ENCODE assay signal across 7 mouse cellular contexts in the genomic region with DNA sequence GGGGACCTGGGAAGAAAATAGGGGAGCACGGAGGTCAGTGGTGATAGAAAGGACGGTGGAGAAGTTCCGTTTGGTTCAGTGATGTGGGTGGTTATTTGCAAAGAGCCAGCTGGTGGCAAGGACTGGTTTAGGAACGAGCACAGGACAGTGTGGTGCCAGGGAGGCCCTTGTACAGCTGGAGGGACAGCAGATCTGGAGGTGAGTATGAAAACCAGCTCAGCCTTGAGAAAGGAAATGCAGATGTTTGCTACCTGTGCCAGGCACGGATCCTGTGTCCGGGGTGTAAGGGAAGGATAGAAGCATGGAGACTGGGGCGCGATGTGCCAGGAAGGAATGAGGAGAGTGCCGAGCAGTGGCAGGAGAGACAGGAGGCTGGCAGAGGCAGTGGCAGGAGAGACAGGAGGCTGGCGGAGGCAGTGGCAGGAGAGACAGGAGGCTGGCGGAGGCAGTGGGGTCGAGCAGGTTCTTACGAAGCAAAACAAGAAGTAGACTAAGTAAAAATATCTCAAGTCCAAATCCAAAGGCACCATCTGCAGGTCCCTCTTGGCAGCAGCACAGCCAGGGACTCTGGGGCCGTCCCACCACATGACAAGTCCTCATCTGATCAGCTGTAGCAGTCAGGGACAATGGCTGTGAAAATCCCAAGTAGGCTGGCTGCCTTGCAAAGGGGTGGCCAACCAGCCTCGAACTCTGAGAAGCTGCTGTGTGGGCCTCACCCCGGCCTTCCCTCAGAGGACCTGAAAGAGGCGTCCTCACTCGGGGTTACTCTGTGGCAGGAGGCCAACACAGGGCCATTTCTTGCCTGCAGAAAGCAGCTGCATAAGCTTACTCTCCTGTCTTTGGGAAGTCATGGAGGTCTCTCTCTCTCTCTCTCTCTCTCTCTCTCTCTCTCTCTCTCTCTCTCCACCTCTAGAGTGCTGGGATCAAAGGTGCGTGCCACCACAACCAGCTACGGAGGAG. TPM values are rescaled to one million over a fixed set of nuclear protein-coding genes. Genes with fewer than 3 reads are reported as not detected.
DNase-seq lines count a peak whose midpoint lies in the region; ATAC-seq and TF ChIP-seq lines count a peak whose summit lies in the region.

No protein-coding gene starts in this region.

- H3K9me3 ChIP-seq in lung, embryonic 16.5 days (ENCODE audit: control insufficient read depth, low read length) = no peaks in the 10 kb centered on the region
- H3K9me3 ChIP-seq in limb, embryonic 14.5 days (ENCODE audit: control insufficient read depth, low read length) = no peaks in the 10 kb centered on the region

- H3K4me2 ChIP-seq in lung, embryonic 16.5 days (ENCODE audit: low read depth, low read length) = peak overlapping the region; percentile 64
- H3K4me2 ChIP-seq in limb, embryonic 14.5 days (replicated peaks; ENCODE audit: low read depth, low read length, severe bottlenecking) = peak overlapping the region; percentile 58

- ATAC-seq in lung, embryonic 16.5 days (ENCODE audit: low read depth) = no peak
- no peak for ATAC-seq in limb, embryonic 14.5 days (ENCODE audit: low FRiP score, low read depth)

- H3K4me3 ChIP-seq in lung, embryonic 16.5 days (ENCODE audit: low read length) = peak overlapping the region; percentile 49; the same call in 1 of the 2 replicates
- peak overlapping the region; percentile 21; the same call in 1 of the 2 replicates for H3K4me3 ChIP-seq in embryonic fibroblast, embryonic 13.5 days (ENCODE audit: insufficient read depth, low read length)
- peak overlapping the region; percentile 39 for H3K4me3 ChIP-seq in limb, embryonic 14.5 days (replicated peaks; ENCODE audit: low read length)
- H3K4me3 ChIP-seq in olfactory bulb, adult 2 months (ENCODE audit: insufficient read depth, low read depth, low read length) = peak overlapping the region; percentile 2; the same call in 1 of the 2 replicates

- H3K9ac ChIP-seq in lung, embryonic 16.5 days (ENCODE audit: low read length) = peak overlapping the region; percentile 64
- H3K9ac ChIP-seq in limb, embryonic 14.5 days (ENCODE audit: low read depth, low read length, severe bottlenecking) = peak overlapping the region; percentile 59

- no peak for DNase-seq in lung, postnatal 36 days
- no peak for DNase-seq in limb, embryonic 14.5 days (ENCODE audit: low spot score)
- DNase-seq in urinary bladder, adult 2 months (ENCODE audit: low spot score) = no peak
- no peak for DNase-seq in layer of hippocampus, postnatal 25 days (ENCODE audit: extremely low spot score in 1 of 2, low spot score in 1 of 2)

- TF ChIP-seq POLR2A in embryonic fibroblast, embryonic 13.5 days (IDR thresholded peaks at IDR 0.05; ENCODE audit: low read depth, low read length) = no peak
- no peak for TF ChIP-seq POLR2A in limb, embryonic 14.5 days (IDR thresholded peaks at IDR 0.05; ENCODE audit: borderline replicate concordance, extremely low read depth, insufficient read depth, insufficient read length)
- no peak for TF ChIP-seq POLR2A in olfactory bulb, adult 2 months (IDR thresholded peaks at IDR 0.05; ENCODE audit: insufficient read depth, low read depth, low read length)

- H3K27ac ChIP-seq in lung, embryonic 16.5 days (ENCODE audit: low read length) = no peak overlapping the region
- H3K27ac ChIP-seq in embryonic fibroblast, embryonic 13.5 days (ENCODE audit: insufficient read depth, low read length) = no peak overlapping the region
- H3K27ac ChIP-seq in limb, embryonic 14.5 days (replicated peaks; ENCODE audit: low read depth, low read length) = no peak overlapping the region
- H3K27ac ChIP-seq in olfactory bulb, adult 2 months (ENCODE audit: insufficient read depth, low read depth, low read length) = no peak overlapping the region

- 43% methylated on average over 20 of the region's 20 CpGs for WGBS in lung, embryonic 16.5 days
- 51% methylated on average over 20 of the region's 20 CpGs for WGBS in limb, embryonic 14.5 days
- WGBS in olfactory bulb, adult 2 months = 37% methylated on average over 20 of the region's 20 CpGs

- no peaks in the 10 kb centered on the region for H3K36me3 ChIP-seq in lung, embryonic 16.5 days (ENCODE audit: control insufficient read depth, insufficient read depth, low read length)
- H3K36me3 ChIP-seq in limb, embryonic 14.5 days (ENCODE audit: control insufficient read depth, insufficient read depth, low read length) = no peaks in the 10 kb centered on the region

- TF ChIP-seq CTCF in embryonic fibroblast, embryonic 13.5 days (IDR thresholded peaks at IDR 0.05; ENCODE audit: borderline replicate concordance, insufficient read depth, low read length) = no peak
- no peak for TF ChIP-seq CTCF in olfactory bulb, adult 2 months (IDR thresholded peaks at IDR 0.05; ENCODE audit: insufficient read depth, low read depth, low read length)

- H3K27me3 ChIP-seq in lung, embryonic 16.5 days (ENCODE audit: control insufficient read depth, insufficient read depth, low read depth, low read length) = no peaks in the 10 kb centered on the region
- no peaks in the 10 kb centered on the region for H3K27me3 ChIP-seq in limb, embryonic 14.5 days (ENCODE audit: control insufficient read depth, insufficient read depth, low read length)

- peaks cover 31% of the 10 kb centered on the region for H3K4me1 ChIP-seq in lung, embryonic 16.5 days (replicated peaks; ENCODE audit: control insufficient read depth, insufficient read depth, low read length)
- peaks cover 5% of the 10 kb centered on the region; the same call in 1 of the 2 replicates for H3K4me1 ChIP-seq in embryonic fibroblast, embryonic 13.5 days (ENCODE audit: control insufficient read depth, insufficient read depth, low read length)
- peaks cover 22% of the 10 kb centered on the region for H3K4me1 ChIP-seq in limb, embryonic 14.5 days (ENCODE audit: control insufficient read depth, insufficient read depth, low read length)
- peaks cover 27% of the 10 kb centered on the region for H3K4me1 ChIP-seq in olfactory bulb, adult 2 months (ENCODE audit: control insufficient read depth, insufficient read depth, low read length)

RNA-seq across cellular contexts. Expression of a gene that starts 29.6 kb away (rescaled TPM):
- polyA plus RNA-seq in lung, embryonic 16.5 days (2015; fragmentation: Nextera tagmentation; extraction: Ambion mirVana) = 151 and 163 TPM in 2 replicates
- 280 and 311 TPM in 2 replicates for polyA plus RNA-seq in embryonic fibroblast, embryonic 13.5 days (2011; ENCODE audit: insufficient read length, low read depth, missing spikeins)
- 32.6 and 36.2 TPM in 2 replicates for polyA plus RNA-seq in limb, embryonic 14.5 days (2012; rRNA removed)
- polyA plus RNA-seq in limb, embryonic 14.5 days (2014; fragmentation: Nextera tagmentation; extraction: Ambion mirVana) = 130 and 137 TPM in 2 replicates
- polyA plus RNA-seq in olfactory bulb, adult 2 months (2012; ENCODE audit: insufficient read depth, insufficient read length, low replicate concordance, missing spikeins) = 114 and 188 TPM in 2 replicates
- polyA plus RNA-seq in urinary bladder, adult 2 months (2012; rRNA removed) = 24.4 and 27.2 TPM in 2 replicates
- 10 to 100 TPM; 80.0 to 81.9 TPM for total RNA-seq in layer of hippocampus, postnatal 25 days (2021)
